Mouse (Mus musculus) adipocyte (in vitro differentiated cells): Measurements from ENCODE around the gene E130208F15Rik.

Experiments
- DNase-seq: peaks from one replicate; pipeline ENCODE4 v3.0.0-alpha.2; 2016; ENCODE audit warnings: low spot score

The E130208F15Rik gene

DNA sequence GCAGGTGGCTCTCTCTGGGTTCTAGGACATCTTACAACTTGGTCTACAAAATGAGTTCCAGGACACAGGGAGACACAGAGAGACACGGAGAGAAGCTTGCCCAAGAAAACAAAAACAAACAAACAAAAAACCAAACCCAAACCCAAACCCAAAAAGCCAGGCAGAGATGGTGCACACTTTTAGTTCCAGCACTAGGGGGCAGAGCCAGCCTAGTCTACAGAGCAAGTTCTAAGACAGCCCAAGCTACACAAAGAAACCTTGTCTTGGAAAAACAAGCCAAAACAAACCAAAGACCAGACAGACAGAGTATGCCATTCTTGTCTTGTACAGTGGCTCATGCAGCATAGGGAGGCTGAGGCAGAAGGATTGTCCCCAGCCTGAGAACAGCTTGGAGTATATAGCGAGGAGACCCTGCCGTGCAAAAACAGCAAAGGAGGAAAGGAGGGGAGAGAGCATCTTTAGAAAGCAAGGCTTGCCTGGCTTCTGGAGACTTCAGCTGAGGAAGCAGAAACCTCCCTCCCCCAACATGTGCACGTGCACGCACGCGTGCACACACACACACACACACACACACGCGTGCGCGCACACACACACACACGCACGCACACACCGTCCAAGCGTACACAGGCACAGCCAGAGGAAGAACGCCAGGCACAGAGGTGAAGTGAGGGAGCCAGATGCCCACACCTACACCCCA, 15.3 kb upstream of the E130208F15Rik start:
- DNase-seq = peak; percentile 59

DNA sequence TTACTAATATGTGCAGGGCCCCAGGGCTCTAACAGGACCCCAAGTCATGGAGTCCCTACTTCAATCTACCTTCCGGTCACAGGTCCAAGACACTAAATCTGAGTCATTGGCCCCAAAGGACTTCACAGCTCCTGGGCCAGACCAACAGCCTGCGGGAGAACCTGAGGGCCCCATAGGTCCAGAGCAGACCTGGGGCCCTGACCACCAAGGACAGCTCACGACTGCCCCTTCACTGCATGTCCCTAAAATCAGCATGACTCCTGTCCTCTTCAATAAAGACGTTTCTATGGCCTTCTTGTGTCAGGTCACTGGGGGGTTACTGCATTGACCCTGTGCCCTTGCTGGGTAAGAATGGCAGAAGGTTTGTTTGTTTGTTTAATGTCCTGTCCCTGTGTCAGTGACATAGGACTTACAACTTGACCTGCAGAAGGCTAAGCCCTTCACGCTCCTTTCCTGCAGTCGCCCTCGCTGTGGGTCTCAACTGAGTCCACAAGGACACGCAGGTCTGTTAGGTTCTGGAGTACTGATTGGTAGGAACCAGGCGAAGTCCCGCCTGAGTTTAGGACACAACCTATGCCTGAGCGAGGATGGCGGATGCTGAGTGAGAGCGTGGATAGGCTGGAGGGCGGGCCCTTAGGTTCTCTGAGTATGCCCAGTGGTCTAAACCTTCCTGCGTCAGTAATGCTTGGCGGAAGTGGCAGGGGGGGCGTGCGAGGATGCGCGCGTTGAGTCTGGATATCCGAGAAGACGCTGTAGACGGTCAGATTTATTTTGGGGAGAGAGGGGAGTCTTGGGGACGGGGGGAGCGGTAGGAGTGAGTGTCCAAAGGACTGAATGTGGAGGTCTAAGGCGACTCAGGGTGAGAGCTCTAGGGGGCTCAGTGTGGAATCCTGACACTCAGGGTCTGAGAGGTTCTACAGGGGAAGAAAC, 13.2 kb upstream of the E130208F15Rik start, which contains the start of gene Alkbh6:
Alkbh6 (plus strand) TSS at position 642 of the 930 bp plus-strand sequence.
- peak; percentile 93 for DNase-seq

DNA sequence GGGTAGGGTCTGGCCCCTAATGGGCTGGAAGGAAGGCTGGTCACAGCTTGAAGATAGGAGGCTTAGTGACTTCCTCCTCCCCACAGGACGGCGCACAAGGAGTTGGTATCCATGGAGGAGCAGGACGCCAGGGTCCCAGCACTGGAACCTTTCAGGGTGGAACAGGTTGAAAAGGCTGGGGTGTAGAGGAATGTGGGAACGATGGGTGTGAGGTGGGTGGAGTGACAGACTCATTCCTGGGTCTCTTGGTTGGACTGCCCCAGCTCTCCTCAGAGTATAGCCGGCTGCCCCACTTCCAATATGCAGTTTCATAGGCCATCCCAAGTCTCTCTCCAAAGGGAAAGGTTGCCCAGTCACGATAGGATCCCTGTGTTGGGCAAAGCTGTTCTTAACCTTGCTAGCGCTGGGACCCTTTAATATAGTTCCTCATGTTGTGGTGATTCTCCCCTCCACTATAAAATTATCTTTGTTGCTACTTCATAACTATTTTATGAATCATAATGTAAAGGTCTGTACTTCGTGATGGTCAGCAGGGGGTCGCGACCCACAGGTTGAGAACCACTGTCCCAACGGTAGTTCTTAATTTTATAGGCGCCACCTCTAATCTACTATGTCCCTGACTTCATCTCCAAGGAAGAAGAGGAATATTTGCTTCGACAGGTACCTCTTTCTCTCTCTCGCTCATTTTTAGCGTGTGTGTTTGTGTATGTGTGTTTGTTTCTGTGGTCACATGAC, 12.0 kb upstream of the E130208F15Rik start:
- no peak for DNase-seq

DNA sequence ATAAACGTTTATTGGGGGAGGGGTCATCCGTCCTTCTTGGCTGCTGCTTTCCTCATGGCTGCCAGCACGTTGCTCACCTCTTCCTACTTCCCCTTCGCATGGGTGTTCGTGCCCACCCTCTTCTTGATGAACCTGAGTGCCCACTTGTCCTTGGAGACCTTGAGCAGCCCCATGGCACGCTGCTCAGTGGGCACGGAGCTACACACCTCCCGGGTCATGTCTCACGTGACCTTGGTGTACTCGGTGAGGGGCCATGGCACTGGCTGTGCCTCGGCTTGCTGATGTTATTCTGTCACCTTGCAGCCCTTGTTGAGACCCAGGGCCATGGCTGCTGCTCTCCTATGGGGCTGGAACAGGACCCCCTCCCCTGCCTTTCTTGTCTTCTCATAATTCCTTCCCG, 11.4 kb upstream of the E130208F15Rik start:
- DNase-seq = no peak

DNA sequence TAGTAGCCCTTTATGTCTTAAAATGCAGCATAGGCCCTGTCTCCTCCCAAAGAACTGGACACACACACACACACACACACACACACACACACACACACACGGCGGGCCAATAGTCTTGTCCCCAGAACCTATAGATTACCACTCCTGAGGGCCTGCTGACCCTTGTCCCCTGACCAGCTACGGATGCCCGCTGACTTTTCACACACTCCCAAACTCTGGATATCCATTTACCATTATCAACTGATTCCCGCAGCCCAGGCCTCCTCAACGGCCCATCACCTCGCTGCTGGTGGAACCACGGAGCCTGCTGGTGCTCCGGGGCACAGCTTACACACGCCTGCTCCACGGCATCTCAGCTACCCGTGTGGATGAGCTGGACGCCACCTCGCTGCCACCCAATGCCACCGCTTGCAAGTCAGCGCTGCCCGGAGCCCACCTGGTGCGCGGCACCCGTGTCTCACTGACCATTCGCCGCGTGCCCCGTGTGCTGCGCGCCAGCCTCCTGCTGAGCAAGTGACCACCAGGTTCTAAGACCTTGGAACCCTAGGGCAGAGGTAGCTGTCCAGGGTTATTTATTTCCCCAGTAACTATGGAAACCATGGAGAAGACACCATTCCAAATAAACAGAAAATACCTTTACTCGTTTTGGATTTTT, 7.7 kb upstream of the E130208F15Rik start:
- DNase-seq = no peak

DNA sequence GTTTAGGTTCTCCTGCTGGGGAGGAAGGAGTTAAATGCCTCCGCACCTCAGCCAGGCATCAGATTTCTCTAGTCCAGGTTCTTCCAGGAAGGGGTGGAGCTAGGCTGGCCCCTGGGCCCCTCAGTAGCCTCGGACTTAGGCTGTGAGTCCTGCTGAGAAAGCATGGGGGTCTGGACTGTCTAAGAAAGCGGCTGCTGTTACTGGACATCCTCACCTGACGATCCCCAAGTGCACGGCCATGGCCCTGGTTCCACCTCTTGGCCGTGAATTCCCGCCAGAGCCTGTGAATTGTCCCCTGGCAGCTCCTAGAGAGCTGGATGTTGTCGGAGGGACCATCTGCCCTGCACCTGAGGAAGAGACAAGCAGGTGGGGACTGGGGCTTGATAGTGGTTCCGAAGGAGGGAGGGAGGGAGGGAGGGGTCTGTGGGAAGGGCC, 6.8 kb upstream of the E130208F15Rik start, which contains the start of gene Syne4:
Syne4 (plus strand) TSS at position 87 of the 435 bp plus-strand sequence.
- DNase-seq = no peak

DNA sequence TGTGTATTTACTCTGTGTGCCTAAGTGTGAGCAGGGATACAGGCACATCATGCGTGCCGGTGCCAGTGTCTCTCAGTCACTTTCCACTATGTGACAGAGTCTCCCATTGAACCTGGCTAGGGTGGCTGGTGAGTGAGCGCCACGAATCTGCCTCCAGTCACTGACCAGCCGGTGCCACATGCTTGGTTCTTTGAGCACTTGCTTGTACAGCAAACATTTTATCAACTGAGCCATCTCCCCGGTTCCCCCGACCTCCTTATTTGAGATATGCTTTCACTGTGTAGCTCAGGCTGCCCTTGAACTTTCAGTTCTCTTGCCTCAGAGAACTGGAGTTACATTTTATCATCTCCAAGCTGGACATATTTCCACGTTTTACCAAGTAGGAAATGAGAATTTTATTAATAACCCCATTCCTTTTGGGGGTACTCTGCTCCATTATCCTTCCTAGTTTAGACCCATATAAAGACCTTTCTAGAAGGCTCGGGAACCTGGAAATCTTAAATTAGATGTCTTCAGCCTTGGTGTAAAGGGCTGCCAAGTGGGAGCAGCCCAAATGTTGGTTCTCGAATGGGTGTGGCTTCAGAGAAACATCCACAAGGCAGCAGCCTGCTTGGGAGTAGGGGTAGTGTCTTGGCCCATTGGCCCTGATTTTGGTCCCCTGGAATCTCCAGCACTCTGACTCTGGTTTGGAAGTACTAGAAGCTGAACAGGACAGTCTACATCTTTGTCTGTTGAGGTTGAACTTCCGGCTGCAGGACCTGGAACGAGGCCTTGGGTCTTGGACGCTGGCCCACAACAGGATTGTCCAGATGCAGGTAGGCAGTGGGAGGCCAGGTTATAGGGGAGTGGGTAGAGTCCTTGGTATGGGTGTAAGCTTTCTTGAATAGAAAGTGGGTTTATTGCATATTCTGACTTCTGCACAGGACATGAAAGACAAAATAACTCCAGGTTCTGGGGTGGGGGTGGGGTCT, 5.7 kb upstream of the E130208F15Rik start:
- DNase-seq = no peak

DNA sequence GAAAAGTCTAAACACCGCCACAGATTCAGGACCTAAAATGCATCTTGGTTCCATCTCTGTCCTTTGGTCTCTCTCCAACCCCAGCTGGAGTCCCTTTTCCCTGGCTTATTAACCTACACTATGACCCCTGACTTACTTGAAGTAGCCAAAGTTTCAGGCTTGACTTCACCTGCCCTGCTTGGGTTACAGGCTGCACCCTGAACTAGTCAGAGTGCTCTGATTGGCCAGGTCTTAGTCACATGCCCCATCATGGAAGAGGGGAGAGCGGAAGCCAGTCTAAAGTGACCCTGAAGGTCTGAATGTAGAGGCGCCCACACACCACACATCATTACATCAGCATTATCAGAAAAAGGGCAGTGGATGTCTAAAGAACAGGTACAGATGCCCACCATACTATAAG, 3.4 kb upstream of the E130208F15Rik start:
- no peak for DNase-seq

DNA sequence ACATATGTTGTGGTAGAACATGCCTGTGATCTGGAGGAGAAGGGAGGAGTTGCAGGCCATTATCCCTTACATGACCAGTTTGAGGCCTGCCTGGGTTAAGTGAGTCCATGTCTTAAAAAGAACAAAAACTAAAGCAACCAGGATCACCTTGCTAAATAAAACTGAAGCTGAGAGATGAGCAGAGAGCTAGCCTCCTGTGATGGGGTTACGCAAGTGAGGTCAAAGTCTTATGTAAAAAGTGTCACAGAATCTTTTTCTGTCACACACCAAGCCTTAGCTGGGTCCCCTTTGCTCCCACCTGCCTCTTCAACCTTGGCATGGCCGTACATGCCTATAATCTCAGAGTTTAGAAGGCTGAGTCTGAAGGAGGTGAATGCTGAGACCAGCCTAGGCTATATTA, 594 bp upstream of the E130208F15Rik start:
- no peak for DNase-seq

DNA sequence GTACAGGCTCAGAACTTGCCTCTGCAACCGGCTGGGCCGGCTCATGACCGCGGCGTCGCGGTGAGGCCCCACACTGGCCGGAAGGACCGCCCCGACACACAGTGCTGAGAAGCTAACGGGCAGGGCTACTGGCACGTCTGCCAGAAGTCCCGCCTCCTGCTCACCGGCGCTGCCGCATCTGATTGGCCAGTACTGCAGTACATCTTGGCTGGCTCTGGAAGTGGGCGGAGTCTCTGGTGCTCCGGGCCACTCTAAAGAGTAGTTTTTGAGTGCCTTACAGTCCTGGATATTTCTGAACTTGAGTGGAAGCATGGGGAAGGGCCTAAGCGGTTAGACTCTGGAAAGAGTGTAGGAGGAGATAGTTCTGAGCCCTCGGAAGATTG, 736 bp downstream of the E130208F15Rik start:
- DNase-seq = peak; percentile 95

DNA sequence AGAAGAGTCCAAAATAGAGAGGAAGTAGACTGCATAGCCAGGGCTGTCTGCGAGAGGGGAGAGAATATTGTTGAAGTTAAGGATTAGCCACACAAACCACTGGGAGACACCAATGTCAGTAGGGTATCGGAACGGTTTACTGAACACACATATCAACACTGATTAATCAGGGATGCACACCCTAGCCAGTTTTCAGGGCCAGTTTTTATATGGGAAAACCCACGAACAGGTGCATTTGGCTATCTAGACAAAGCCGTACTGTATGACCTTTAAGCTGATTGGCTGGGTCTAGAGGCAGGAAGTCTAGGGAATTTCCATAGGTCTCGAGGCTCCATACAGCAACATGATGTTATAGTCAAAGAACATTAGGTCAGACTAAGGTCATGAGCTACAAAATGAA, 1.3 kb downstream of the E130208F15Rik start:
- no peak for DNase-seq

DNA sequence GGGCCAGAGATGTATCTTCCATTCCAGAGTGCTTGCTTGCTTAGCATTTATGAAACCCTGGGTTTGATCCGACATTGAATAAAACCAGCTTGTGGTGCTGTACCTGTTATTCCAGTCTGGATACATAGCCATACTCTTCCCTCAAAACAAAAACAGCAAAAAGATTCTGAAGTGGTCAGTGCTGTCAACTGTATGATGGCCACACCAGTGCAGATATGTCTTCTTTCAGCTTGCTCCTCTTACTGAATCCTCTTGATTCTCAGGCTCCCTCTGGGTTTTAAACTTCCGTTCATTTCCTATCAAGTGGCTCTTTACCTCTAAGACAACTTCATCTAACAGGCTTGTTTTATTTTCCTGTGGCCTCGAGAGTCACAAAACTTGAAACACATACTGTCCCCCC, 2.3 kb downstream of the E130208F15Rik start, which contains the start of gene Sdhaf1:
Sdhaf1 (minus strand) TSS at position 101 of the 400 bp plus-strand sequence.
- no peak for DNase-seq

DNA sequence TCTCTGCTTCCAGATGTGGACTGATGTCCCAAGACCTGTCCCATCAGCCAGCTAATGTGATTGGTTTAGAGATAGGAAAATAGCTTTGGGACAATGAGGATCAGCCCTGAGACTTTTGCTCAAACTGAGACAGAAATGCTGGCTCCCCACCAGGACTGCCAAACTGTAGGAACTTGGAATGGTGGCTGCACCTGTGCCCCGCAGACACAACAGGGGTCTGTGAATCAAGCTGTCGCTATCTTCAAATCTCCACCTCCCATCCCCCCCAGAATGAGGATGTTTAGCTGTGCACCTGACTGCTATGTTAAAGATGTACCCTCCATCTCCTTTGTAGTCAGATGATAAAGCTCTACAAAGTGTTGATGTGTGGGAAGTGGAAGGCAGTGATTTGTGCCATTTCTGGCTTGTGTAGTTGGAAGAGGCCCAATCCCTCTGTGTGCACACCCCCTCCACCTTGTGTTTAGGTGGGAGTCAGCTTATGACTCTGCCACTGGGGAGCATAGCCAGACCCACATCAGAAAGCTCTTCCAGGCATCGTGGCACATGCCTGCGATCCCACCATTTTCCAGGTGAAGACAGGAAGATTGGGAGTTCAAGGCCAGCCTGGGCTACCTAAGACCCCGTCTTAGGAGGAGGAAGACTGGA, 2.9 kb downstream of the E130208F15Rik start:
- no peak for DNase-seq

DNA sequence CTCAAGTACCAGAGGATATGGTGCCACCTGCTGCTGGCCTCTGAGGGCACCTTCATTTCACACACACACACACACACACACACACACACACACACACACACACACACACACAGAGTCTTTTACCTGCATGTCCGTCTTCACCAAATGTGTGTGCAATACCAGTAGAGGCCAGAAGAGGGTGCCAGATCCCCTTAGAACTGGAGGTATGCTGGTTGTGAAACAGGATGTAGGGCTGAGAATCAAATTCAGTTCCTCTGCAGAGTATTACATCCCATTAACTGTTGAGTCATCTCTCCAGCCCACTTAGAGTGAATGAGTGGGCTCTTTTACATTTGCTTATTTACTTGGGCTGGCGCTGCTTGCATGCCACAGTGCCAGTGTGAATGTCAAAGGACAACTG, 3.8 kb downstream of the E130208F15Rik start:
- DNase-seq = peak; percentile 25

DNA sequence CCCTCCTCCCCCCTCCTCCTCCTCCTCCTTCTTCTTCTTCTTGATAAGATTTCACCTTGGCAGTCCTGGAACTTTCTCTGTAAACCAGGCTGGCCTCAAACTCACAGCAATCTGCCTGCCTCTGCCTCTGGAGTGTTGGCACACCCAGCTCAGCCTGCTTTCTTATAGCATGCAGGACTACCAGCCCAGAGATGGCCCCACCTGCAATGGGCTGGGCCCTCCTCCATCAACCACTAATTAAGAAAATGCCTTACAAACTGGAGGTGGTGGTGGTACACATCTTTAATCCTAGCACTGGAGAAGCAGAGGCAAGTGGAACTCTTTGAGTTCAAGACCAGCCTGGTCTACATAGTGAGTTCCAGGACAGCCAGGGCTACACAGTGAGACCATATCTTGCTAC, 4.9 kb downstream of the E130208F15Rik start:
- DNase-seq = no peak

DNA sequence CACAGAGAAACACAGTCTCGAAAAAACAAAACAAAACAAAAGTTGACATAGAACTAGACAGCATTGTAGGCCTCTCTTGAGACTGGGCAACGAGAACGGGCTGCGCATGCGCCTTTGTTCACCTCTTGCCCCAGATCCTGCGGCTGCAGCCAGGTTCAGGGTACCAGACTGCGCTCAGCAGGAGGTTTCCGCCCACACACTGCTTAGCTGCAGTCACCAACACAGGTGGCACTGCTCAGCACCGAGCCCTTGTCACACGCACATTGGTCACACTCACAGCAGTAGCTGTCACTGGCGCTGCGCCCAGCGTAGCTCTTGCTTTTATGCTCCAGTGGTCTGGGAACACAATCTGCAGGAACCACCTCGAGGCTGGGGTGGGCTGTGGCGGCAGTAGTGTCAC, 5.6 kb downstream of the E130208F15Rik start:
- no peak for DNase-seq

DNA sequence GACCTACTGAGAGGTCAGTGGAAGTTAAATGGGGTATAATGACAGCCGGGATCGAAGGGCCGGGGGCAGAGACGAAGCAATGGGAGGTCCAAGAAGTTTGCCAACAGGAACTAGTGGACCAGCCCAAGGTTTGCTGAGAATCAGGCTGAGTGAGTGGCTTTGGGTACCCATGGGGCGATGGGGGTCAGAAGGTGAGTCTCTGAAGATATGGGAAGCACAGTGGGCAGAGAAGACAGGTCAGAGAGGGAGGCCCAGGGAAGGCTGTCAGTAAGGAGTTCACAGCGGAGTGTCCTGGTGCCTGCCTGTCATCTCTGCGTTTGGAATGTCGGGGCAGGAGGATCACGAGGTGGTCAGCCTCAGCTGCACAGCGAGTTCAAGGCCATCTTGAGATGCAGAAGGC, 6.8 kb downstream of the E130208F15Rik start:
- DNase-seq = no peak

DNA sequence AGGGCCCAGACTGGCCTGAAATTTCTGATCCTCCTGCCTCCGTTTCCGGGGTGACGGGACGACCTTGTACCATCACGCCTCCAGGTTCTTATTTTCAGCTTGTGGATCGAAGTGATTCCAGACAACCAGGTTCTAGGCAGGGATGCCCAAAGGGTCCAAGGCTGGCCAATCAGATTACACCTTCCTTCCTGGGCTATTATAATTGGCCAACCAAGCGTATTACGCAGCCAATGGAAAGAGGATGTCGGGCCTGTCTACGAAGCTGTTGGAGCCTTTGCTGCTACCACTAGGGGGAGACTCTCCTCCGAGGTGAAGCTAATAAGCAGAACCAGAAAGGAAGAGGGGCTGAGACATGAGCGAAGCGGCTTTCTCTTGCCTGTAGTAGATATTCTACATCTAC, 10.3 kb downstream of the E130208F15Rik start:
- peak; percentile 40 for DNase-seq

DNA sequence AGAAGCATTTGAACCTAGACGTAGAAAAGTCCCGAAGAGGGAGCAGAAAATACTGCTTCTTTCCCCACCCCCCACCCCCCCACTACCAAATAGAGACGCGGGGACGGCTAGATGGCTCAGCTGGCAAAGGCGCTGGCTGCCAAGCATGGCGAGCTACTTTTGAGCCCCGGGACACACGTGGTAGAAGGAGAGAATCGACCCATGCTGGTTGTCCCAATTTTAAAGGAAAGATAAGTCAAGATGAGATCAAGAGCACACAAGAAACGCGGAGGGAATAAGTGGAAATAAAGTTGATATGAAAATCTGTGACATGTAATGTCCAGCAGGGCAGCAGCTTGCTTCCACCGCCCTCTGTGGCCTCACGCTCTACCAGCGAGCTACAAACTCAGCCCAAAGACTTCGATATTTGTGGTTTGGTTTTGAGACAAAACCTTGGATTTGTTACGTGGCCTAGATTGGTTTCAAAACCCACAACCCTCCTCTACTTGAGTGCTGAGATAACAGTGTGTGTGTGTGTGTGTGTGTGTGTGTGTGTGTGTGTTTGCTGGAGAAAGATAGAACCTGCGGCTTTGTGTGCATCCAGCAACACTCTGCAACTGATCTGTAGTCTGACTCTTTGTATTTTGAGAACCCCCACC, 11.2 kb downstream of the E130208F15Rik start:
- no peak for DNase-seq

DNA sequence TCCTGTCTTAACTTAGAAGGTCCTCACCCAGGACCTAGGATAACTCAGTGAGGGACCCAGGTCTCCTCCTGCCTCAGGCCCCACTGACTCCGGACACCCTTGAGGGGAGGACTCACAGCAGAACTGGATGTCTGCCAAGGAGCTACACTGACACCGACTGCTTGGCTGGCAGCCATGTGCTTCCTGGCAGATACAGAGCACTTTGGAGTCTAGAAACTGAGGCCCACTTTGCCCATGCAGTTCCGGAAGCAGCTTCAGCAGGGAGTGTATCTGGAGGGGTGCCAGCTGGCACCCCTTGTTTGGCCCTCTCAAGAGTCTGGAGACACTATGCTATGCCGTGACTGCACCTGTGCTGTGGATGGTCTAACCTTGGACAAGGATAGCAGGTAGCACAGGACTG, 11.9 kb downstream of the E130208F15Rik start:
- DNase-seq = peak; percentile 65
